Mouse (Mus musculus) embryonic facial prominence, embryonic 12.5 days (tissue): ENCODE data around the gene Dact2. TPM values are rescaled to one million over a fixed set of nuclear protein-coding genes. Genes with fewer than 3 reads are reported as not detected.
A peak's percentile ranks its signal among the peaks of the same experiment; 100 is the strongest.

Experiments
- ATAC-seq: fragments of 200-750 bp; cut with Nextera tagmentation; 2 replicates; pipeline ENCODE4 v1.8.0; 2017; ENCODE audit not compliant: insufficient number of reproducible peaks, insufficient read depth, low FRiP score, low TSS enrichment
- H3K27ac ChIP-seq: fragments of 300-500 bp; sonication (generic); 2 replicates; pipeline ENCODE4 v1.5.1; 2016; ENCODE audit warnings: mild to moderate bottlenecking
- H3K27me3 ChIP-seq: fragments of 300-500 bp; sonication (generic); 2 replicates; pipeline ENCODE4 v1.6.1; 2016; ENCODE audit warnings: mild to moderate bottlenecking, moderate library complexity
- H3K36me3 ChIP-seq: fragments of 300-500 bp; sonication (generic); 2 replicates; pipeline ENCODE4 v1.6.1; 2016; ENCODE audit warnings: mild to moderate bottlenecking
- H3K4me1 ChIP-seq: fragments of 300-500 bp; sonication (generic); 2 replicates; pipeline ENCODE4 v1.6.1; 2016
- H3K4me2 ChIP-seq: fragments of 300-500 bp; sonication (generic); replicated peaks from 2 replicates; pipeline ENCODE4 v1.6.1; 2016; ENCODE audit warnings: mild to moderate bottlenecking, moderate library complexity
- H3K4me3 ChIP-seq: fragments of 300-500 bp; sonication (generic); 2 replicates; pipeline ENCODE4 v1.5.1; 2016; ENCODE audit warnings: mild to moderate bottlenecking
- H3K9ac ChIP-seq: fragments of 300-500 bp; sonication (generic); 2 replicates; pipeline ENCODE4 v1.6.1; 2016; ENCODE audit warnings: mild to moderate bottlenecking, moderate library complexity
- H3K9me3 ChIP-seq: fragments of 300-500 bp; sonication (generic); 2 replicates; pipeline ENCODE4 v1.6.1; 2016; ENCODE audit warnings: mild to moderate bottlenecking, moderate library complexity
- WGBS: fragments of 180-500 bp; shearing (Covaris S2); methylation state at CpG from one replicate; pipeline ENCODE4 v1.1.7; 2016; 5-methylcytosine and 5-hydroxymethylcytosine counted together
- polyA plus RNA-seq: library from polyadenylated mRNA; unstranded; fragments of >200 nt; fragmentation: Nextera tagmentation; extraction: Ambion mirVana; gene quantifications from 2 replicates; pipeline ENCODE4 v1.2.1, GENCODE M21; 2016

Gene Dact2
- polyA plus RNA-seq, 1 experiment from 2014 or later: 1.9 TPM

- H3K4me3 ChIP-seq: no peak overlapping the region
- no peak overlapping the region for H3K9ac ChIP-seq
- H3K9me3 ChIP-seq: no peaks in the 10 kb centered on the region
- H3K27ac ChIP-seq: no peak overlapping the region
- no peak overlapping the region for H3K4me2 ChIP-seq
- 43% methylated on average over 4 of the region's 4 CpGs for WGBS
- no peaks in the 10 kb centered on the region for H3K36me3 ChIP-seq
- no peak for ATAC-seq
- peaks cover 4% of the 10 kb centered on the region; the same call in 1 of the 2 replicates for H3K27me3 ChIP-seq
- H3K4me1 ChIP-seq: peaks cover 44% of the 10 kb centered on the region
Observed at GRCm38 (mm10) chr17:14233658-14234057, 29.6 kb upstream of the Dact2 start.

GRCm38 (mm10) chr17:14232629-14233028, 28.5 kb upstream of the Dact2 start:
- Histone ChIP-seq H3K9me3 (no peaks in the 10 kb centered on the region), H3K27ac (no peak overlapping the region), H3K4me1 (peaks cover 40% of the 10 kb centered on the region), H3K9ac (no peak overlapping the region), H3K4me2 (no peak overlapping the region), H3K27me3 (0 out of 2 replicates have a peak, but pooled peaks cover 4% of the 10 kb centered on the region), H3K36me3 (no peaks in the 10 kb centered on the region), H3K4me3 (no peak overlapping the region)
- no peak for ATAC-seq
- WGBS: 56% methylated on average over 3 of the region's 3 CpGs

- no peak overlapping the region for H3K9ac ChIP-seq
- WGBS: 11% methylated on average over 13 of the region's 13 CpGs
- peak; percentile 11; the same call in 1 of the 2 replicates for ATAC-seq
- 0 out of 2 replicates have a peak, but pooled peaks cover 4% of the 10 kb centered on the region for H3K27me3 ChIP-seq
- peak overlapping the region; percentile 12; the same call in 1 of the 2 replicates for H3K4me2 ChIP-seq
- no peaks in the 10 kb centered on the region for H3K9me3 ChIP-seq
- no peaks in the 10 kb centered on the region for H3K36me3 ChIP-seq
- H3K4me1 ChIP-seq: peaks cover 53% of the 10 kb centered on the region
- 0 out of 2 replicates have a peak overlapping the region, but pooled peaks have one; percentile 59 for H3K27ac ChIP-seq
- no peak overlapping the region for H3K4me3 ChIP-seq
Observed at GRCm38 (mm10) chr17:14230698-14231430, 26.8 kb upstream of the Dact2 start.

GRCm38 (mm10) chr17:14228381-14228780, 24.3 kb upstream of the Dact2 start:
- Histone ChIP-seq H3K4me1 (peaks cover 48% of the 10 kb centered on the region), H3K4me3 (no peak overlapping the region), H3K9ac (no peak overlapping the region), H3K9me3 (no peaks in the 10 kb centered on the region), H3K27me3 (no peaks in the 10 kb centered on the region), H3K27ac (no peak overlapping the region), H3K4me2 (no peak overlapping the region), H3K36me3 (no peaks in the 10 kb centered on the region)
- 89% methylated on average over 4 of the region's 4 CpGs for WGBS
- no peak for ATAC-seq

- Histone ChIP-seq H3K4me3 (no peak overlapping the region), H3K4me1 (peaks cover 48% of the 10 kb centered on the region), H3K27me3 (no peaks in the 10 kb centered on the region), H3K27ac (no peak overlapping the region), H3K9ac (no peak overlapping the region), H3K9me3 (no peaks in the 10 kb centered on the region), H3K36me3 (no peaks in the 10 kb centered on the region), H3K4me2 (no peak overlapping the region)
- 54% methylated on average over 6 of the region's 6 CpGs for WGBS
- ATAC-seq: no peak
Observed at GRCm38 (mm10) chr17:14227601-14228000, 23.5 kb upstream of the Dact2 start.

- Histone ChIP-seq H3K36me3 (no peaks in the 10 kb centered on the region), H3K9ac (no peak overlapping the region), H3K9me3 (no peaks in the 10 kb centered on the region), H3K4me2 (peak overlapping the region; percentile 16; the same call in 1 of the 2 replicates), H3K4me1 (peaks cover 41% of the 10 kb centered on the region), H3K27me3 (no peaks in the 10 kb centered on the region), H3K4me3 (no peak overlapping the region), H3K27ac (no peak overlapping the region)
- ATAC-seq: no peak
- 26% methylated on average over 4 of the region's 4 CpGs for WGBS
Observed at GRCm38 (mm10) chr17:14226778-14227177, 22.7 kb upstream of the Dact2 start.

GRCm38 (mm10) chr17:14225982-14226652, 22.0 kb upstream of the Dact2 start:
- 68% methylated on average over 9 of the region's 9 CpGs for WGBS
- Histone ChIP-seq H3K27me3 (no peaks in the 10 kb centered on the region), H3K36me3 (no peaks in the 10 kb centered on the region), H3K4me3 (no peak overlapping the region), H3K27ac (no peak overlapping the region), H3K9me3 (no peaks in the 10 kb centered on the region), H3K4me2 (no peak overlapping the region), H3K9ac (no peak overlapping the region), H3K4me1 (peaks cover 35% of the 10 kb centered on the region)
- 0 out of 2 replicates have a peak, but pooled peaks have one; percentile 28 for ATAC-seq

GRCm38 (mm10) chr17:14221893-14222615, 17.9 kb upstream of the Dact2 start:
- Histone ChIP-seq H3K9me3 (no peaks in the 10 kb centered on the region), H3K4me2 (no peak overlapping the region), H3K4me1 (peaks cover 7% of the 10 kb centered on the region; the same call in 1 of the 2 replicates), H3K36me3 (no peaks in the 10 kb centered on the region), H3K9ac (no peak overlapping the region), H3K27me3 (no peaks in the 10 kb centered on the region), H3K4me3 (no peak overlapping the region), H3K27ac (no peak overlapping the region)
- WGBS: 26% methylated on average over 11 of the region's 11 CpGs
- ATAC-seq: no peak

GRCm38 (mm10) chr17:14220606-14221202, 16.6 kb upstream of the Dact2 start:
- Histone ChIP-seq H3K27ac (no peak overlapping the region), H3K36me3 (no peaks in the 10 kb centered on the region), H3K27me3 (no peaks in the 10 kb centered on the region), H3K4me2 (no peak overlapping the region), H3K9me3 (no peaks in the 10 kb centered on the region), H3K9ac (no peak overlapping the region), H3K4me3 (no peak overlapping the region), H3K4me1 (no peaks in the 10 kb centered on the region)
- WGBS: 62% methylated on average over 7 of the region's 7 CpGs
- ATAC-seq: no peak

- no peak overlapping the region for H3K4me3 ChIP-seq
- no peaks in the 10 kb centered on the region for H3K9me3 ChIP-seq
- H3K4me2 ChIP-seq: no peak overlapping the region
- H3K27ac ChIP-seq: no peak overlapping the region
- no peaks in the 10 kb centered on the region for H3K36me3 ChIP-seq
- ATAC-seq: no peak
- WGBS: 69% methylated on average over 3 of the region's 3 CpGs
- H3K9ac ChIP-seq: no peak overlapping the region
- no peaks in the 10 kb centered on the region for H3K27me3 ChIP-seq
- H3K4me1 ChIP-seq: no peaks in the 10 kb centered on the region
Observed at GRCm38 (mm10) chr17:14213976-14214529, 9.9 kb upstream of the Dact2 start.

GRCm38 (mm10) chr17:14212796-14213195, 8.7 kb upstream of the Dact2 start:
- peaks cover 6% of the 10 kb centered on the region; the same call in 1 of the 2 replicates for H3K27me3 ChIP-seq
- no peak for ATAC-seq
- WGBS: 84% methylated on average over 7 of the region's 7 CpGs
- H3K4me2 ChIP-seq: no peak overlapping the region
- H3K9me3 ChIP-seq: no peaks in the 10 kb centered on the region
- H3K4me3 ChIP-seq: no peak overlapping the region
- no peaks in the 10 kb centered on the region for H3K4me1 ChIP-seq
- H3K36me3 ChIP-seq: no peaks in the 10 kb centered on the region
- H3K9ac ChIP-seq: no peak overlapping the region
- H3K27ac ChIP-seq: no peak overlapping the region
